Mouse (Mus musculus) heart, embryonic 15.5 days (tissue): ENCODE data around the gene Dus2. TPM values are rescaled to one million over a fixed set of nuclear protein-coding genes. Genes with fewer than 3 reads are reported as not detected.

Experiments
- ATAC-seq: fragments of 200-750 bp; cut with Nextera tagmentation; replicated peaks from 2 replicates; pipeline ENCODE4 v1.8.0; 2017; ENCODE audit warnings: low read depth, moderate TSS enrichment; ENCODE audit not compliant: insufficient number of reproducible peaks, insufficient read depth, low FRiP score
- H3K27ac ChIP-seq: fragments of 300-500 bp; sonication (generic); 2 replicates; pipeline ENCODE4 v1.5.1; 2015; ENCODE audit warnings: mild to moderate bottlenecking, inconsistent platforms
- H3K27me3 ChIP-seq: fragments of 300-500 bp; sonication (generic); 2 replicates; pipeline ENCODE4 v1.6.1; 2015; ENCODE audit warnings: inconsistent platforms
- H3K36me3 ChIP-seq: fragments of 300-500 bp; sonication (generic); 2 replicates; pipeline ENCODE4 v1.6.1; 2015; ENCODE audit warnings: mild to moderate bottlenecking, inconsistent platforms
- H3K4me1 ChIP-seq: fragments of 300-500 bp; sonication (generic); replicated peaks from 2 replicates; pipeline ENCODE4 v1.6.1; 2015; ENCODE audit warnings: inconsistent platforms
- H3K4me2 ChIP-seq: fragments of 300-500 bp; sonication (generic); 2 replicates; pipeline ENCODE4 v1.6.1; 2015; ENCODE audit warnings: inconsistent platforms, mild to moderate bottlenecking, moderate library complexity
- H3K4me3 ChIP-seq: fragments of 300-500 bp; sonication (generic); 2 replicates; pipeline ENCODE4 v1.5.1; 2015; ENCODE audit warnings: mild to moderate bottlenecking, inconsistent platforms
- H3K9ac ChIP-seq: fragments of 300-500 bp; sonication (generic); 2 replicates; pipeline ENCODE4 v1.6.1; 2015; ENCODE audit warnings: mild to moderate bottlenecking, inconsistent platforms
- H3K9me3 ChIP-seq: fragments of 300-500 bp; sonication (generic); replicated peaks from 2 replicates; pipeline ENCODE4 v1.6.1; 2016; ENCODE audit warnings: inconsistent platforms
- WGBS: fragments of 180-500 bp; shearing (Covaris S2); methylation state at CpG from one replicate; pipeline ENCODE4 v1.1.7; 2015; ENCODE audit warnings: mixed read lengths; 5-methylcytosine and 5-hydroxymethylcytosine counted together
- microRNA-seq: library from miRNA; unstranded; fragments of <30 nt; microRNA quantifications from one replicate; pipeline ENCODE4, GENCODE M21; 2016
- polyA plus RNA-seq: library from polyadenylated mRNA; unstranded; fragments of >200 nt; fragmentation: Nextera tagmentation; extraction: Ambion mirVana; gene quantifications from 2 replicates; pipeline ENCODE4 v1.2.1, GENCODE M21; 2015

Dus2 gene
- polyA plus RNA-seq, 1 experiment from 2014 or later = 12.5 TPM

GRCm38 (mm10) chr8:106076612-106077011, 85.5 kb downstream of the Dus2 start:
- H3K4me3 ChIP-seq = no peak overlapping the region
- no peak overlapping the region for H3K27ac ChIP-seq
- H3K27me3 ChIP-seq = no peaks in the 10 kb centered on the region
- H3K9ac ChIP-seq = no peak overlapping the region
- WGBS = 77% methylated on average over 5 of the region's 5 CpGs
- H3K36me3 ChIP-seq = peaks cover 11% of the 10 kb centered on the region; the same call in 1 of the 2 replicates
- peaks cover 9% of the 10 kb centered on the region; the same call in 1 of the 2 replicates for H3K4me1 ChIP-seq
- no peaks in the 10 kb centered on the region for H3K9me3 ChIP-seq
- no peak overlapping the region for H3K4me2 ChIP-seq
- no peak for ATAC-seq

DNA sequence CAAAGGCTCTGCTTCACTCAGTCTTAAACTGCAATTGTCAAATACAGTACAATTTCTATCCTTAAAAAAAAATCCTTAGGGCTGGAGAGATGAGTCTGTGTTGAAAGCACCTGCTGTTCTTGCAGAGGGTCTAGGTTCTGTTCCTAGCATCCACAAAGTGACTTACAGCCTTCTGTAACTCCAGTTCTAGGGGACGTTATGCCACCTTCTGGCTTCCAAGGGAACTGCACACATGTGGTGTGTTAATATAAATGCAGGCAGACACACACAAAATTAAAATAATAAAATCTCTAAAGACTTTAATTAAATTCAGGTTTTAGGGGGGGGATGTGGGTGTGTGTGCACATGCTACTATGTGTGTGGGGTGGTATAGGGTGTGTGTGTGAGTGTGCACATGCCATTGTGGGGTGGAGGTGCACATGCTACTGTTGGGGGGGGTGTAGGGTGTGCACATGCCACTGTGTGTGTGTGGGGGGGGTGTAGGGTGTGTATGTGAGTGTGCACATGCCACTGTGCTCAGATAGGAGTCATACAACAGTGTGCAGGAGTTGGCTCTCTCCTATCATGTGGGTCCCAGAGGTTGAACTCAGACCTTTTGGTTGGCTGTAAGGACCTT, 86.4 kb downstream of the Dus2 start:
- peaks cover 9% of the 10 kb centered on the region; the same call in 1 of the 2 replicates for H3K4me1 ChIP-seq
- H3K9me3 ChIP-seq = no peaks in the 10 kb centered on the region
- peaks cover 11% of the 10 kb centered on the region; the same call in 1 of the 2 replicates for H3K36me3 ChIP-seq
- no peak overlapping the region for H3K4me3 ChIP-seq
- no peak overlapping the region for H3K4me2 ChIP-seq
- H3K9ac ChIP-seq = no peak overlapping the region
- no peak overlapping the region for H3K27ac ChIP-seq
- no peak for ATAC-seq
- H3K27me3 ChIP-seq = no peaks in the 10 kb centered on the region
- 86% methylated on average over 1 of the region's 1 CpGs for WGBS

DNA sequence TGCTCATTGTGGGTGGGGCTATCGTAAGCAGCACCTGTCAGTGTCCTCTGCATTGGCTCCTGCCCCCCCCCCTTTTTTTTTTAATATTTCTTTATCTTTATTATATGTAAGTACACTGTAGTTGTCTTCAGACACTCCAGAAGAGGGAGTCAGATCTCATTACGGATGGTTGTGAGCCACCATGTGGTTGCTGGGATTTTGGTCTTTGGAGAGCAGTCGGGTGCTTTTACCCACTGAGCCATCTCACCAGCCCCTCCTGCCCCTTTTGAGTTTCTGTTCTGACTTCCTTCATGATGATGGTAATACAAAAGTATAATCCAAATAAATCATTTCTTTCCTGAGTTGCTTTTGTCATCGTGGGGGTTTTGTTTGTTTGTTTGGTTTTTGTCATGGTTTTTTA, 111.2 kb downstream of the Dus2 start:
- Histone ChIP-seq H3K27ac (no peak overlapping the region), H3K9ac (no peak overlapping the region), H3K27me3 (no peaks in the 10 kb centered on the region), H3K4me1 (no peaks in the 10 kb centered on the region), H3K4me3 (no peak overlapping the region), H3K4me2 (no peak overlapping the region), H3K36me3 (peaks cover 23% of the 10 kb centered on the region; the same call in 1 of the 2 replicates), H3K9me3 (no peaks in the 10 kb centered on the region)
- no peak for ATAC-seq
- 83% methylated on average over 4 of the region's 4 CpGs for WGBS

Small RNA genes lying within 50 kb of the gene (microRNA-seq; reads per million reads assigned to microRNA genes)
- gene Mir7074 = not detected

Other genes starting within 250 kb of the Dus2 start
- gene Gfod2, start 232.7 kb upstream of the Dus2 start, polyA plus RNA-seq = 9.4 and 10.1 TPM in 2 replicates
- gene Ranbp10, start 164.0 kb upstream of the Dus2 start, polyA plus RNA-seq = 8.1 and 11.0 TPM in 2 replicates
- 0.06 and 0.29 TPM in 2 replicates for gene Tsnaxip1, start 163.6 kb upstream of the Dus2 start, polyA plus RNA-seq
- 30.1 and 36.8 TPM in 2 replicates for gene Cenpt, start 138.1 kb upstream of the Dus2 start, polyA plus RNA-seq
- 44.7 and 52.5 TPM in 2 replicates for gene Thap11, start 136.2 kb upstream of the Dus2 start, polyA plus RNA-seq
- gene Nutf2, start 130.8 kb upstream of the Dus2 start, polyA plus RNA-seq = 154 and 173 TPM in 2 replicates
- 25.3 and 34.7 TPM in 2 replicates for gene Edc4, start 110.5 kb upstream of the Dus2 start, polyA plus RNA-seq
- gene Nrn1l, start 97.8 kb upstream of the Dus2 start, polyA plus RNA-seq = 0.73 and 0.80 TPM in 2 replicates
- gene Pskh1, start 90.9 kb upstream of the Dus2 start, polyA plus RNA-seq = 19.5 and 25.8 TPM in 2 replicates
- gene Ctrl, start 57.5 kb upstream of the Dus2 start, polyA plus RNA-seq = 0.84 and 0.85 TPM in 2 replicates
- 59.4 and 93.4 TPM in 2 replicates for gene Psmb10, start 52.9 kb upstream of the Dus2 start, polyA plus RNA-seq
- 1.3 and 1.7 TPM in 2 replicates for gene Lcat, start 48.0 kb upstream of the Dus2 start, polyA plus RNA-seq
- gene Slc12a4, start 25.2 kb upstream of the Dus2 start, polyA plus RNA-seq = 34.1 and 44.5 TPM in 2 replicates
- gene Dpep3, start 11.9 kb upstream of the Dus2 start, polyA plus RNA-seq = not detected in 2 replicates
- gene Dpep2nb, start 14.6 kb downstream of the Dus2 start, polyA plus RNA-seq = 0.29 TPM in 1 of 2 replicates, not detected in the other
- 10.6 and 11.6 TPM in 2 replicates for gene Ddx28, start 20.5 kb downstream of the Dus2 start, polyA plus RNA-seq
- gene Nfatc3, start 67.5 kb downstream of the Dus2 start, polyA plus RNA-seq = 3.4 and 4.9 TPM in 2 replicates
- 1.5 and 6.1 TPM in 2 replicates for gene Esrp2, start 145.6 kb downstream of the Dus2 start, polyA plus RNA-seq
- gene Pla2g15, start 159.1 kb downstream of the Dus2 start, polyA plus RNA-seq = 7.0 and 9.4 TPM in 2 replicates
- gene Slc7a6, start 177.5 kb downstream of the Dus2 start, polyA plus RNA-seq = 29.6 and 33.3 TPM in 2 replicates
- 19.5 and 22.2 TPM in 2 replicates for gene Slc7a6os, start 219.6 kb downstream of the Dus2 start, polyA plus RNA-seq
- gene Prmt7, start 219.6 kb downstream of the Dus2 start, polyA plus RNA-seq = 28.0 and 37.4 TPM in 2 replicates